Mouse (Mus musculus): ENCODE data around the gene Idua.

DNA sequence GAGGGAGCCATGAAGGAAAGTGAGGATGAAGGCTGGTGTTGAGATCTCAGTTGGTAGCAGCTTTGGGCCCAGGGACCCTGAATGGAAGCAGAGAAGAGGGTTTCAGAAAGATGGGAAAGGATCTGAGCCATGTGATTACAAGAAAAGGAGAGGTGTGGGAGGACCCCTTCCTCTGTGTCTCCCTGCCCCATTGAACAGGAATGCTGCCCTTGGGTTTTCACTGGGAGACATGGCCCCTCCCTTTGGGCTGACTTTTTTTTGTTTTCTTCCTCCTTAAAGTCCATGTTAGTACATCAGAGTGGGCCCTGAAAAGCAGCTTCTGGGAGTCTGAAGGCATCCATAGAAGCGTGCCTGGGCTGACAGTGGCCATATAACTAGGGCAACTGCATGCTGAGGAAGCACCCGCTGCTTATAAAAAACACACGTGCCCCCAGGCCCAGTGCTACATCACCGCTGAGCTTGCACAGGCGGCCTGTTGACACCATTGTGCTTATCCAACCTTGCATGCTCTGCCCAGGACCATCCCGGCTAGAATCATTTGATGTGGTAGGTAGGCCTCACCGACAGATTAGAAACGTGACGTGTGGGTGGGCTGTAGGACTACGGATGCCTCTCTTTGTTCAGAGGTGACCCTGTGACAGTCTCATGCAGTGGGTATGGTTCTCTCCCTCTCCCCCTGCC lies 41.4 kb downstream of the Idua start:
- TF ChIP-seq CTCF (IDR thresholded peaks at IDR 0.05; ENCODE audit: borderline replicate concordance, extremely low read depth, insufficient read depth, insufficient read length) (no peak), POLR2A (IDR thresholded peaks at IDR 0.05; ENCODE audit: borderline replicate concordance, extremely low read depth, insufficient read depth, insufficient read length, poor library complexity, severe bottlenecking) (no peak)
